ENCODE assay signal across 26 mouse cellular contexts in genomic region chr9:70211638-70212037, GRCm38 (mm10). TPM values are rescaled to one million over a fixed set of nuclear protein-coding genes. Genes with fewer than 3 reads are reported as not detected.
DNase-seq lines count a peak whose midpoint lies in the region; ATAC-seq and TF ChIP-seq lines count a peak whose summit lies in the region.
"Had no signal": no experiment of that assay in that cellular context is flagged by ENCODE, and none has a peak within 500 bp of the region (broad histone marks: within the 10 kb centered on the region; RNA-seq: fewer than 3 reads in every experiment).

No protein-coding gene starts in this region.

- WGBS in hindbrain, embryonic 13.5 days, result 79% methylated on average over 14 of the region's 14 CpGs
- WGBS in hindbrain, embryonic 11.5 days, result 91% methylated on average over 14 of the region's 14 CpGs

- no peaks in the 10 kb centered on the region for H3K9me3 ChIP-seq in hindbrain, embryonic 13.5 days
- H3K9me3 ChIP-seq in hindbrain, embryonic 11.5 days (ENCODE audit: control insufficient read depth, low read length), result no peaks in the 10 kb centered on the region
- no peaks in the 10 kb centered on the region for H3K9me3 ChIP-seq in megakaryocyte, embryonic 14.5 days
- H3K9me3 ChIP-seq in E14TG2a.4 (ENCODE audit: low read length), result no peaks in the 10 kb centered on the region
- H3K9me3 ChIP-seq: forebrain, embryonic 13.5 days; heart, embryonic 13.5 days; intestine, embryonic 15.5 days; limb, embryonic 13.5 days; liver, embryonic 13.5 days; midbrain, embryonic 10.5 days; neural tube, embryonic 13.5 days had no signal

- no peak overlapping the region for H3K4me3 ChIP-seq in hindbrain, embryonic 13.5 days
- H3K4me3 ChIP-seq in hindbrain, embryonic 11.5 days (ENCODE audit: low read depth, low read length), result no peak overlapping the region
- peak overlapping the region; percentile 60 for H3K4me3 ChIP-seq in megakaryocyte, embryonic 14.5 days (replicated peaks)
- H3K4me3 ChIP-seq in E14TG2a.4 (replicated peaks; ENCODE audit: low read length), result peak overlapping the region; percentile 51; the same call in 1 of the 2 replicates
- H3K4me3 ChIP-seq: forebrain, embryonic 13.5 days; heart, embryonic 13.5 days; intestine, embryonic 15.5 days; limb, embryonic 13.5 days; liver, embryonic 13.5 days; midbrain, embryonic 10.5 days; neural tube, embryonic 13.5 days had no signal

- H3K4me1 ChIP-seq in hindbrain, embryonic 13.5 days (replicated peaks), result peaks cover 20% of the 10 kb centered on the region
- no peaks in the 10 kb centered on the region for H3K4me1 ChIP-seq in hindbrain, embryonic 11.5 days (replicated peaks; ENCODE audit: control insufficient read depth, insufficient read depth, low read length)
- H3K4me1 ChIP-seq in megakaryocyte, embryonic 14.5 days, result peaks cover 66% of the 10 kb centered on the region
- H3K4me1 ChIP-seq in E14TG2a.4 (replicated peaks; ENCODE audit: low read depth, low read length), result peaks cover 46% of the 10 kb centered on the region

- TF ChIP-seq CTCF in E14TG2a.4 (conservative IDR thresholded peaks at IDR 0.05; ENCODE audit: low read length), result no peak

- ATAC-seq in hindbrain, embryonic 13.5 days (ENCODE audit: low FRiP score), result no peak
- no peak for ATAC-seq in hindbrain, embryonic 11.5 days (ENCODE audit: low FRiP score)
- ATAC-seq in megakaryocyte, adult 5-6 weeks (ENCODE audit: poor library complexity, severe bottlenecking), result no peak; the same call in 1 of the 2 replicates
- ATAC-seq in cerebellum, adult (ENCODE audit: insufficient number of reproducible peaks, low FRiP score, low TSS enrichment), result no peak
- ATAC-seq: forebrain, embryonic 13.5 days; hindbrain, postnatal 0 days; intestine, embryonic 15.5 days; midbrain, embryonic 16.5 days had no signal

- H3K27me3 ChIP-seq in hindbrain, embryonic 13.5 days, result peaks cover 5% of the 10 kb centered on the region; the same call in 1 of the 2 replicates
- H3K27me3 ChIP-seq in hindbrain, embryonic 11.5 days (ENCODE audit: control insufficient read depth, insufficient read depth, low read length), result no peaks in the 10 kb centered on the region
- peaks cover 3% of the 10 kb centered on the region for H3K27me3 ChIP-seq in megakaryocyte, embryonic 14.5 days (replicated peaks)
- H3K27me3 ChIP-seq in E14TG2a.4 (ENCODE audit: insufficient read depth, low read length), result peaks cover 6% of the 10 kb centered on the region; the same call in 1 of the 2 replicates
- H3K27me3 ChIP-seq: heart, embryonic 13.5 days; intestine, embryonic 15.5 days; limb, embryonic 13.5 days; neural tube, embryonic 13.5 days had no signal

- no peak overlapping the region for H3K27ac ChIP-seq in hindbrain, embryonic 13.5 days
- no peak overlapping the region for H3K27ac ChIP-seq in hindbrain, embryonic 11.5 days (ENCODE audit: low read depth, low read length)
- H3K27ac ChIP-seq: forebrain, embryonic 13.5 days; heart, embryonic 13.5 days; hindbrain, postnatal 0 days; intestine, embryonic 15.5 days; limb, embryonic 13.5 days; liver, embryonic 13.5 days; macrophage; midbrain, embryonic 10.5 days; neural tube, embryonic 13.5 days had no signal

- H3K36me3 ChIP-seq in hindbrain, embryonic 13.5 days, result no peaks in the 10 kb centered on the region
- H3K36me3 ChIP-seq in hindbrain, embryonic 11.5 days (ENCODE audit: control insufficient read depth, insufficient read depth, low read length), result no peaks in the 10 kb centered on the region
- H3K36me3 ChIP-seq in megakaryocyte, embryonic 14.5 days (replicated peaks; ENCODE audit: low read length), result no peaks in the 10 kb centered on the region
- no peaks in the 10 kb centered on the region for H3K36me3 ChIP-seq in E14TG2a.4 (ENCODE audit: insufficient read depth, low read length)
- H3K36me3 ChIP-seq: heart, embryonic 13.5 days; intestine, embryonic 15.5 days; limb, embryonic 13.5 days; liver, embryonic 13.5 days; midbrain, embryonic 10.5 days; neural tube, embryonic 13.5 days had no signal

- 0 out of 2 replicates have a peak overlapping the region, but pooled peaks have one; percentile 29 for H3K9ac ChIP-seq in hindbrain, embryonic 13.5 days
- H3K9ac ChIP-seq in hindbrain, embryonic 11.5 days (ENCODE audit: low read depth, low read length), result no peak overlapping the region
- H3K9ac ChIP-seq: forebrain, embryonic 13.5 days; heart, embryonic 13.5 days; intestine, embryonic 15.5 days; limb, embryonic 13.5 days; liver, embryonic 13.5 days; neural tube, embryonic 13.5 days had no signal

- H3K4me2 ChIP-seq in hindbrain, embryonic 13.5 days, result no peak overlapping the region
- no peak overlapping the region for H3K4me2 ChIP-seq in hindbrain, embryonic 11.5 days (replicated peaks; ENCODE audit: low read depth, low read length)
- H3K4me2 ChIP-seq: forebrain, embryonic 13.5 days; heart, embryonic 13.5 days; intestine, embryonic 15.5 days; limb, embryonic 13.5 days; liver, embryonic 13.5 days; neural tube, embryonic 13.5 days had no signal

- DNase-seq in hindbrain, embryonic 11.5 days (ENCODE audit: low spot score), result no peak
- peak; percentile 24 to 60 for DNase-seq in natural killer cell, adult 2 months (ENCODE audit: low spot score in 2 of 2)
- DNase-seq in cerebellum, postnatal 25 days, result no peak
- DNase-seq: adrenal gland, postnatal 25 days; B cell, adult 2 months; cerebellum, adult 2 months; cerebellum, postnatal 36 days; heart, postnatal 10 days; kidney, adult 2 months; kidney, postnatal 4 days; liver, embryonic 13.5 days; thymus, postnatal 25 days had no signal

RNA-seq across cellular contexts. Expression of gene Myo1e, which starts 4.5 kb away (rescaled TPM):
- 8.3 and 9.2 TPM in 2 replicates for polyA plus RNA-seq in hindbrain, embryonic 13.5 days (2015; fragmentation: Nextera tagmentation; extraction: Ambion mirVana)
- polyA plus RNA-seq in hindbrain, embryonic 11.5 days (2014; fragmentation: Nextera tagmentation; extraction: Ambion mirVana), result 10.0 and 10.8 TPM in 2 replicates
- 7.1 and 16.7 TPM in 2 replicates for polyA plus RNA-seq in megakaryocyte, embryonic 14.5 days (2012; ENCODE audit: insufficient read depth, low replicate concordance)
- 0.59 TPM in 1 of 2 replicates, not detected in the other for total RNA-seq in megakaryocyte, adult 5-6 weeks (2015)
- 0.51 and 1.1 TPM in 2 replicates for total RNA-seq in megakaryocyte, adult 5-6 weeks (2017)

Comparison
In these comparisons a context has a peak if more than half of its experiments do, and no peak if none do; other contexts are left out.
1. H3K4me3 ChIP-seq: peak in megakaryocyte, embryonic 14.5 days (single experiment) and E14TG2a.4 (single experiment); none in hindbrain, embryonic 13.5 days (single experiment) and hindbrain, embryonic 11.5 days (single experiment).
2. DNase-seq: peak in natural killer cell, adult 2 months (2 of 2); none in hindbrain, embryonic 11.5 days (single experiment) and cerebellum, postnatal 25 days (0 of 2).